Mouse (Mus musculus) splenic B cell, adult 2 months (primary cell): ENCODE data around the gene Taf1a.

Experiments
- DNase-seq: peaks from one replicate; pipeline ENCODE4 v3.0.0-alpha.2; 2011; ENCODE audit warnings: low read depth, low spot score
- H3K27me3 ChIP-seq: 2 replicates; pipeline ENCODE4 v1.6.1; 2012; ENCODE audit warnings: mild to moderate bottlenecking, low read length, moderate library complexity, mixed read lengths; ENCODE audit not compliant: control insufficient read depth, poor library complexity, insufficient read depth, severe bottlenecking
- H3K36me3 ChIP-seq: 2 replicates; pipeline ENCODE4 v1.6.1; 2012; ENCODE audit warnings: mild to moderate bottlenecking, low read length, moderate library complexity, mixed read lengths; ENCODE audit not compliant: control insufficient read depth, poor library complexity, insufficient read depth, severe bottlenecking

Taf1a gene

DNA sequence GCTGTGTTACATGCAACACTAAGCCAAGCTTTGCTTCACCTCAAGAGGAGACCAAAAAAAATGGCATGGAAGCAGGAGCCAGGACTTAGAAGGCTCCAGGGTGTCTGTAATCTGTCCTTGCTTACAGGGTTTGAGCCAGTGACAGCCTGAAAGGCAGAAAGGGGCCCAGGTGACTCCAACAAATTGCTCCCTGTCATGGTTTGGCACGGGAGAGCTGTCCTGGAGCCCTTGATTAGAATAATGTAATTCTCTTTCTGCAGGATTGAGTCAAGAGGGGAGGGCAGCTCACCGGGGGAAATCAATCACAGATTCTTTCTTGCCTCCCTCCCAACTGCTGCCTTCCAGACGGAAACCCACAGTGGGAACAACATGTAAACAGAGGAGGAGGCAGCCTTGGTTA lies 64.3 kb downstream of the Taf1a start:
- Histone ChIP-seq H3K36me3 (no peaks in the 10 kb centered on the region), H3K27me3 (no peaks in the 10 kb centered on the region)
- no peak for DNase-seq
